Mouse (Mus musculus) CD4-positive, CD25-positive, alpha-beta regulatory T cell, adult 4 months (primary cell): Measurements from ENCODE around the gene Fyn. TPM values are rescaled to one million over a fixed set of nuclear protein-coding genes. Genes with fewer than 3 reads are reported as not detected.

Experiments used
- ATAC-seq: one replicate; pipeline ENCODE4 v1.8.0; 2017
- polyA plus RNA-seq, 2 experiments: library from polyadenylated mRNA; unstranded; fragments of 100-300 nt; shearing (Covaris generic); gene quantifications; one replicate each; pipeline ENCODE4 v1.2.1; 2017

Fyn gene
- polyA plus RNA-seq, 2 experiments from 2014 or later: 71.9 to 106 TPM

DNA sequence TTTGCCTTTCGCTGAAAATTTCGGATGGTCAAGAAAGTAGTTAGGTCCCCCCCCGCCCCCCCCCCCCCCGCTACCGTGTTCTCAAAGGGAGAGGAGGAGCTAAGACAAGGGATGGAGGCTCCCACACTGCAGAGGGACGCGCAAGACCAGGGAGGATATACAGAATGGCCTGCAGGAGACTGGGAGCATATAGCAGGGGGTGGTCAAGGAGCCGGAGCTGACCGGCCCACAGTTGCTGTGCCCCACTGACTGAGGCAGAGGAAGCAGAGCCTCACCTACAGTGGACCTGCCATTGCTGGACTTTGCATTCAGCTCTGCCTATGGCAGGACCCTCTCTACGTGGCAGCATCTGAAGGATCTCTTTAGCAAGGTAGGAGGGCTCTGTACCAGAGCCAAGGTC, 10.6 kb downstream of the Fyn start:
- no peak for ATAC-seq

GRCm38 (mm10) chr10:39379721-39380370, 11.2 kb downstream of the Fyn start:
- no peak for ATAC-seq

DNA sequence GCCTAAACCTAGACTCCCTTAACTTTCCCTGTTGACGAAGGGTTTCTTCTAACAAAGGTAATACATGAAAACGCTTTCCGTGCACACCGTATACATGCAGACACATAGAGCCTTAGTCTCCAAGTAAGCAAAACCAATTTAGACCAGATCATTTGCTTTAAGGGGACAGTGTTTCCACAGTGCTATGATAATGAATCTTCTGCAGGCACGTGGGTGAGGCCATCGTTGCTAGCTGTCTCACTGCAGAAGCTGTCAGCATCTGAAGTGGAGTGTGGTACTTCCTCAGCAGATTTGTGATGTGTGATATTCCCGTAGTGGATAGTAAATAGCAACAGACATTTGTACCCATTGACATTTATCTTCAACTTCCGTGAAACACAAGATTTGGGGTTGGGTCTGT, 16.6 kb downstream of the Fyn start:
- no peak for ATAC-seq

- peak; percentile 79 for ATAC-seq
These were observed 17.5 kb downstream of the Fyn start for GRCm38 (mm10) chr10:39386203-39386602.

DNA sequence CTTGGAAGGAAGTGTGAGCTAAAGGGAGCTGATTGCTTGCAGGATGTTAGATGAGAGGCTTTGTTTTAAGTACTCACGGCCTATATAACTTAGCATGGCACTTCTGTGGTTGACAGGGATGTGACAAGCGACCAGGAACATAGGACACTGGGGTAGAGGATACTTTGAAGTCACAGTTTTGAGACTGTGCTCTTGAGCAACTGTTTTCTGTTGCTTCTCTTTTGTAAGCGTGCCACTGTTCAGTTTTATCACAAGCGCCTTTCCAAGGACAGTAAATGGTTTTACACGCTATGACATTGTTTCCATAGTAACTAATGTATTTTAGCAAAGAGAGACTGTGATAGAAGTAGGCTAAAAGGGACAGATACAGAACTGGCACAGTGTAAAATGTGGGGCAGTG, 18.4 kb downstream of the Fyn start:
- ATAC-seq: peak; percentile 47

DNA sequence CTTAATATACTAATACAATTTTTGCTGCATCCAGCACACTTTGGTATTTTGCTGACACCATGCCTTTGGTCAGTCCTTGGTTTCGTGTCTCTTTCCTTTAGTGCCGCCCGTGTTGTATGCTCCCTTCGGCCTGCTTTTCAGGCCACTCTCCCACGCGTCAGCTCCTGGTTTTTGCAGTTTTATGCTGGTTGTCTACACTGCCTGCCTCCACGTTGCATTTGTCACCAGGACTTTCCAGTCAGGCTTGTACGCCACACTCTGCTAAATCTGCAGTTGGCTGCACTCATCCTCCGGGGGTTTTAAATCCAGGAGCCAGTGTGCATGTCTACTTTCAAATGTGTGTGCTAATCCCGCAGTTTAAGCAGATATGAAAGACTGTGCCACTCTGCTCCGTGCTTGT, 18.9 kb downstream of the Fyn start:
- no peak for ATAC-seq

GRCm38 (mm10) chr10:39388144-39388543, 19.5 kb downstream of the Fyn start:
- no peak for ATAC-seq

GRCm38 (mm10) chr10:39389451-39389891, 20.8 kb downstream of the Fyn start:
- no peak for ATAC-seq

GRCm38 (mm10) chr10:39390541-39390940, 21.9 kb downstream of the Fyn start:
- ATAC-seq: no peak

GRCm38 (mm10) chr10:39392900-39393483, 24.3 kb downstream of the Fyn start:
- no peak for ATAC-seq

- no peak for ATAC-seq
These were observed 26.9 kb downstream of the Fyn start for GRCm38 (mm10) chr10:39395544-39395943.

- no peak for ATAC-seq
These were observed 30.3 kb downstream of the Fyn start for GRCm38 (mm10) chr10:39398924-39399323.

DNA sequence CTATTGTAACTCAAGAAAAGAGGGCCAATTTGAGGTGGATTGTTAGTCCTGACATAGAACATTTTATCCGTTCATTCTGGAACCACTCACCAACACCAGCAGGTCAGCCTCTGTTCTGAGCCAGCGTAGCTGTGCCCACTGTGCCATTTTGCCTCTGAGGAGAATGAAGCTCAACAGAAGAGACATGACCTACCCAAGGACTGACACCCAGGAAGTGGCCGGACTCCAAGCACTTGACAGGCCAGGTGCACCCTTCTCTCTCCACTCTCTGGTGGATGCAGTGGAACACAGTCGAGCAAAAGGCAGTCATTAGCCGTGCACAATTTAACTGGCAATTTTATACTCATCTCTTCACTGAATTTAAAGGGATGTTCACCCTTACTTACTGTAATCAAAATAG, 31.5 kb downstream of the Fyn start:
- ATAC-seq: no peak

DNA sequence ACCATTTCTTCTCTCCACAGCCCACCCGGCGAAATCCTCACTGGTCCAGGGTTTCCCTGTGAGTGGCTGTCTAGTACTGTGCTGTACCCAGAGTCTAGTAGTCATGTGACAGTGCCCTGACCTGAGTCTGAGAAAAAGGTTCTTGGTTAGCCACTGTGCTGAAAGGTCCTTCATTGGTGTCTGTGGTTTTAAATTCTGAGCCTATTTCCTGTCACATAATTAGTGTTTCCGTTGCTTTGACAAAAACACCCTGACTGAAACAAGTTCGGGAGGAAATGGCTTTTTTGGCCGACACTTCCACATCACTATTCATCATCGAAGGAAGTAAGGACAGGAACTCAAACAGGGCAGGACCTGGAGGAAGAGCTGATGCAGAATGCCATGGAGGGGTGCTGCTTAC, 33.8 kb downstream of the Fyn start:
- peak; percentile 91 for ATAC-seq

- ATAC-seq: no peak
These were observed 35.1 kb downstream of the Fyn start for GRCm38 (mm10) chr10:39403706-39404105.

GRCm38 (mm10) chr10:39404175-39404574, 35.5 kb downstream of the Fyn start:
- ATAC-seq: no peak

DNA sequence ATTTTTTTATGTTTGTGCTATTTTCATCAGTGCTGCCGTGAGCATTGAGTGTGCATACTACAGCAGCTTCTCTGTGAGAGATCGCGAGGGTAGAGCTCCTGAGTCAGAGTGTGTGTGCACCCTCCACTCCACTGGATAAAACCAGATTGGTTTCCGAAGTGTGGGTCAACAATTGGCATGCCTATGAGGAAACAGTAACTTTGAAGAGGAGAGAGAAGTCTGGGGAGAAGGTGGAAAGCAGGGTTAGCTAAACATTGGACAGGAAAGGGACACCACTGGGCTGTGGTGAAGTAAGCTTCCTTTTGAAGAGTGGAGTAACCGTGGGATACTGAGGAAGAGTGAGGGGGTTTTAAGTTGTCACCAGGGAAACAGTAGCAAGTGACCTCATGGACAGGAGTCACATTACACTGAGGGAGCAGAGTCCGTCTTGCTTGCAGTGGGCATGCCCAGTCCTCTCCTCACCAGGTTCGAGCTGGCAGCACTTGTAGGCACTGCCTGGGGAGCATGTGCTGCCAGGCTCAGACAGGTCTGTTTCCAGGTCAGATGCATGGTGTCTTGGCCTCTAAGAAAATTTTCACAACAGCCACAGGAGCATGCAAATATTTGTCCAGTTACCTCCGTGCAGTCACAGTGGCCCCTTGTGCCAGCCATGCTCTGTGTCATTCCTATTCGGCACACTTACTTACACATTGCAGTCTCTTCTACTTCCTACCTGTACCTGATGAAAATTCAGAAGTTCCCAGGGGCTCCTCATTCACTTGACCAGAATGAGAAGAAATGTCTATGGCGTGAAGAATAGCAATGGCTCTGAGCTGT, 37.5 kb downstream of the Fyn start:
- ATAC-seq: no peak

DNA sequence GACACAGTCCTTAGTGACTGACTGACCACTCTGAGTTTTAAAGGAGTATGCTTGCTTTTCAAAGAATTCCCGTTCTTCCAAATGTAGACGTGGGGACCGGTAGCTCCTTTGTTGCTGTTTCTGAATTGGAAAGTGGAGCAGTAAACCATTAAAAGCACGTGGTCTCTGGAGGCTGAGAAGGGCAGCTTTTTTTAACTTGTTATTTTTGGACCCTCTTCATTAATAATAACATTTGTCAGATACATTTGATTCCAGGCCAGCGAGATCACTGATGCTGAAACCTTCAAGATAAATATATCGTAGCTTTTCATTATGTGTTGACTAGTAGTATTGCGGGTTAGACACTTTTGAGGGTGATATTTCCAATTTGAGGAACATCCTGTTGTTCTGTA, 38.1 kb downstream of the Fyn start:
- no peak for ATAC-seq

GRCm38 (mm10) chr10:39407553-39407952, 38.9 kb downstream of the Fyn start:
- no peak for ATAC-seq

GRCm38 (mm10) chr10:39409602-39410001, 40.9 kb downstream of the Fyn start:
- ATAC-seq: no peak

DNA sequence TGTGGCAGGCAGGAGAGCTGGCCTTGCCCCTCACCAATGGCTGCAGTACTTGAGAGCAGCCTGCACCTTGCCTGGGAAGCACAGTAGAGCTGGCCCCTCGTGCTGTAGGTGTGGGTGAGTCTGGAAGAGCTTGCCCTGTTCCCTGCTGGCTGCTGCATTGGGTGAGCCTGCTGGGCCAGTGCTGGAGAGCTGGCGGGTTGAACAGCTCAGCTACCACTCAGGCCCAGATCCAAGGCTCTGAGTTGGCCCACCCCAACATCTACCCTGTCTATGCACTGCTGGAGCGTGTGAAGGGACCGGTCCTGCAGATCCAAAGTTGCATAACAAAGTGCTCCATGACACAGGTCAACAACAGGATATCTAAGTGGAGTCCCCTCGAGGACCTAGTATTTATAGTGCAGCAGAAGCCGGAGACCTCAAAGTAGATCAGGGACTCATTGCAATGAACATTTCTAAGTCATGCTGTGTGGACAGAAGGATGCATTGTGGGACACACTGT, 41.5 kb downstream of the Fyn start:
- ATAC-seq: no peak

- ATAC-seq: no peak
These were observed 43.4 kb downstream of the Fyn start for GRCm38 (mm10) chr10:39411857-39412559.
